9 mouse cellular contexts compared by ENCODE assay signal in the genomic region with DNA sequence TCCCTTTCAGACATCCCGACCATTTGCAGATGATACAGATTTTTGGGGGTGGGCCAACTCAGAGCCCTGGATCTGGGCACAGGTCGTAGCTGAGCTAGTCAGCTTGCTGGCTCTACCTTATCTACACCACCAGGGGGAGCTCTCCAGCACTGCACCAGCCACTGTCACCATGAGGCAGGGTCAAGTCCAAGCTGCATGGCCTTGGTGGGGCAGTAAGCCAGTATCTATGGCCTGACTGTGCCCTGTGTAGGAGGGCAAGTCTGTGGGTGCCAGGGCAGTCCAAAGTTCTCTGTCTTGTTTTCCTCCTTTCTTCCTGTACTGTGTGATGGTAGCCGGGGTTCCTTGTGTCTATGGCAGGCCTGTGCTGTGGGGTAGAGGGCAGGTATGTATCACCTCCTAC.
A peak's percentile ranks its signal among the peaks of the same experiment; 100 is the strongest.
DNase-seq lines count a peak whose midpoint lies in the region; ATAC-seq lines count a peak whose summit lies in the region.
"Had no signal": no experiment of that assay in that cellular context is flagged by ENCODE, and none has a peak within 500 bp of the region (broad histone marks: within the 10 kb centered on the region; RNA-seq: fewer than 3 reads in every experiment).

No protein-coding gene starts in this region.

- H3K36me3 ChIP-seq in neural tube, embryonic 12.5 days, result no peaks in the 10 kb centered on the region
- H3K36me3 ChIP-seq: heart, embryonic 15.5 days had no signal

- peak; percentile 1 to 2 for DNase-seq in cerebellum, postnatal 36 days
- DNase-seq in cerebellum, adult 9-10 months, result no peak
- DNase-seq in 416B (ENCODE audit: low read depth) (peak; percentile 51), liver (peak; percentile 14)
- peak; percentile 38 for DNase-seq in adrenal gland, postnatal 25 days
- DNase-seq in gastrocnemius, postnatal 14 days, result peak; percentile 6
- DNase-seq in right cerebral cortex, postnatal 14 days, result no peak

- no peak overlapping the region for H3K9ac ChIP-seq in neural tube, embryonic 12.5 days
- H3K9ac ChIP-seq: heart, embryonic 15.5 days had no signal

- whole genome bisulfite sequencing in neural tube, embryonic 12.5 days, result 65% methylated on average over 3 of the region's 3 CpGs

- no peak overlapping the region for H3K27ac ChIP-seq in neural tube, embryonic 12.5 days
- H3K27ac ChIP-seq: heart, embryonic 15.5 days had no signal

- ATAC-seq in neural tube, embryonic 12.5 days (ENCODE audit: low FRiP score, low read depth), result 0 out of 2 replicates have a peak, but pooled peaks have one; percentile 33

- intact Hi-C loops in gastrocnemius, postnatal 14 days (cut with DNase I; ENCODE audit: low total_unique reads), result no loop called here

- no peak overlapping the region for H3K4me3 ChIP-seq in neural tube, embryonic 12.5 days
- H3K4me3 ChIP-seq: heart, embryonic 15.5 days had no signal

- H3K27me3 ChIP-seq in neural tube, embryonic 12.5 days (replicated peaks), result no peaks in the 10 kb centered on the region
- H3K27me3 ChIP-seq: heart, embryonic 15.5 days had no signal

- no peak overlapping the region for H3K4me2 ChIP-seq in neural tube, embryonic 12.5 days (replicated peaks)
- H3K4me2 ChIP-seq: heart, embryonic 15.5 days had no signal

- H3K9me3 ChIP-seq in neural tube, embryonic 12.5 days, result no peaks in the 10 kb centered on the region
- H3K9me3 ChIP-seq: heart, embryonic 15.5 days had no signal

- no peaks in the 10 kb centered on the region for H3K4me1 ChIP-seq in neural tube, embryonic 12.5 days
- H3K4me1 ChIP-seq: heart, embryonic 15.5 days had no signal

Comparison
In these comparisons a context has a peak if more than half of its experiments do, and no peak if none do; other contexts are left out.
1. DNase-seq: peak in cerebellum, postnatal 36 days (2 of 2), 416B (single experiment), adrenal gland, postnatal 25 days (single experiment), gastrocnemius, postnatal 14 days (single experiment) and liver (single experiment); none in cerebellum, adult 9-10 months (single experiment) and right cerebral cortex, postnatal 14 days (single experiment).